Mouse (Mus musculus): ENCODE data around the gene Olfr1264. TPM values are rescaled to one million over a fixed set of nuclear protein-coding genes. Genes with fewer than 3 reads are reported as not detected.

The Olfr1264 gene
- total and polyA plus RNA-seq, 3 experiments = not detected

GRCm38 (mm10) chr2:90063494-90063893 lies 38.1 kb upstream of the Olfr1264 start, which contains the start of gene Olfr140:
Olfr140 (minus strand) TSS chr2:90063594.
- no peak within 1 kb of the TSS for H3K4me3 ChIP-seq (ENCODE audit: control insufficient read depth in 1 of 2, insufficient read depth in 1 of 2, low read depth in 2 of 2, low read length in 2 of 2)
- no peaks in the 10 kb centered on the region for H3K36me3 ChIP-seq (ENCODE audit: control insufficient read depth in 1 of 2, insufficient read depth in 2 of 2, low read length in 2 of 2)
- no peaks in the 10 kb centered on the region for H3K9me3 ChIP-seq (replicated peaks; ENCODE audit: insufficient read depth, low read length)
- DNase-seq (ENCODE audit: low read depth, low spot score) = no peak
- H3K27ac ChIP-seq (ENCODE audit: control insufficient read depth, low read depth, low read length) = no peak within 1 kb of the TSS
- H3K4me1 ChIP-seq (ENCODE audit: control insufficient read depth in 1 of 2, insufficient read depth in 2 of 2, low read length in 2 of 2) = no peaks in the 10 kb centered on the region
- H3K79me2 ChIP-seq (ENCODE audit: control insufficient read depth, insufficient read depth, low read length, poor library complexity) = no peaks in the 10 kb centered on the region
- H3K27me3 ChIP-seq (ENCODE audit: control insufficient read depth in 1 of 2, insufficient read depth in 2 of 2, low read length in 2 of 2) = no peaks in the 10 kb centered on the region
- TF ChIP-seq ZMIZ1 (IDR thresholded peaks at IDR 0.05; ENCODE audit: low read depth, low read length) = no peak
- no peak for TF ChIP-seq MAFK (IDR thresholded peaks at IDR 0.05; ENCODE audit: borderline replicate concordance, low read depth, low read length)
- TF ChIP-seq UBTF (IDR thresholded peaks at IDR 0.05; ENCODE audit: borderline replicate concordance, insufficient read depth, low read depth, low read length) = no peak
- TF ChIP-seq KAT2A (conservative IDR thresholded peaks at IDR 0.05; ENCODE audit: low read depth, low read length) = no peak
- TF ChIP-seq GATA1 (IDR thresholded peaks at IDR 0.05; ENCODE audit: low read depth, low read length) = no peak
- TF ChIP-seq TCF12 (IDR thresholded peaks at IDR 0.05; ENCODE audit: low read depth, low read length) = no peak
- no peak within 1 kb of the TSS for H3K9ac ChIP-seq (ENCODE audit: control insufficient read depth, low read depth, low read length, poor library complexity, severe bottlenecking)

GRCm38 (mm10) chr2:90035037-90035436 lies 9.7 kb upstream of the Olfr1264 start, which contains the start of gene Olfr1265:
Olfr1265 (plus strand) TSS chr2:90035337.
- no peak within 1 kb of the TSS for H3K9ac ChIP-seq (ENCODE audit: control insufficient read depth, low read depth, low read length, poor library complexity, severe bottlenecking)
- H3K27me3 ChIP-seq (ENCODE audit: control insufficient read depth in 1 of 2, insufficient read depth in 2 of 2, low read length in 2 of 2) = no peaks in the 10 kb centered on the region
- no peak for DNase-seq (ENCODE audit: low read depth, low spot score)
- TF ChIP-seq CTCF (IDR thresholded peaks at IDR 0.05 in 2 of 3, conservative IDR thresholded peaks at IDR 0.05 in 1 of 3; ENCODE audit: control insufficient read depth in 1 of 3, insufficient read depth in 1 of 3, low read depth in 2 of 3, low read length in 3 of 3, poor library complexity in 1 of 3, severe bottlenecking in 1 of 3) (no peak), GATA1 (IDR thresholded peaks at IDR 0.05; ENCODE audit: low read depth, low read length) (no peak), JUND (IDR thresholded peaks at IDR 0.05; ENCODE audit: low read depth, low read length) (no peak)
- H3K27ac ChIP-seq (ENCODE audit: control insufficient read depth, low read depth, low read length) = no peak within 1 kb of the TSS
- H3K4me1 ChIP-seq (ENCODE audit: control insufficient read depth in 1 of 2, insufficient read depth in 2 of 2, low read length in 2 of 2) = no peaks in the 10 kb centered on the region
- no peaks in the 10 kb centered on the region for H3K9me3 ChIP-seq (replicated peaks; ENCODE audit: insufficient read depth, low read length)
- H3K79me2 ChIP-seq (ENCODE audit: control insufficient read depth, insufficient read depth, low read length, poor library complexity) = no peaks in the 10 kb centered on the region
- H3K36me3 ChIP-seq (ENCODE audit: control insufficient read depth in 1 of 2, insufficient read depth in 2 of 2, low read length in 2 of 2) = no peaks in the 10 kb centered on the region
- no peak within 1 kb of the TSS for H3K4me3 ChIP-seq (ENCODE audit: control insufficient read depth in 1 of 2, insufficient read depth in 1 of 2, low read depth in 2 of 2, low read length in 2 of 2)

- H3K4me3 ChIP-seq (ENCODE audit: control insufficient read depth in 1 of 2, insufficient read depth in 1 of 2, low read depth in 2 of 2, low read length in 2 of 2) = no peak within 1 kb of the TSS
- H3K27me3 ChIP-seq (ENCODE audit: control insufficient read depth in 1 of 2, insufficient read depth in 2 of 2, low read length in 2 of 2) = no peaks in the 10 kb centered on the region
- no peak for TF ChIP-seq MAX (IDR thresholded peaks at IDR 0.05; ENCODE audit: low read length)
- TF ChIP-seq ZC3H11A (IDR thresholded peaks at IDR 0.05; ENCODE audit: low read depth, low read length) = no peak
- no peak for TF ChIP-seq ZMIZ1 (IDR thresholded peaks at IDR 0.05; ENCODE audit: low read depth, low read length)
- TF ChIP-seq CHD1 (IDR thresholded peaks at IDR 0.05; ENCODE audit: low read depth, low read length) = no peak
- TF ChIP-seq MYC (IDR thresholded peaks at IDR 0.05; ENCODE audit: low read depth, low read length) = no peak
- TF ChIP-seq TCF12 (IDR thresholded peaks at IDR 0.05; ENCODE audit: low read depth, low read length) = no peak
- TF ChIP-seq ETS1 (IDR thresholded peaks at IDR 0.05; ENCODE audit: low read depth, low read length) = no peak
- no peak for TF ChIP-seq CTCF (IDR thresholded peaks at IDR 0.05 in 2 of 3, conservative IDR thresholded peaks at IDR 0.05 in 1 of 3; ENCODE audit: control insufficient read depth in 1 of 3, insufficient read depth in 1 of 3, low read depth in 2 of 3, low read length in 3 of 3, poor library complexity in 1 of 3, severe bottlenecking in 1 of 3)
- no peak for TF ChIP-seq SIN3A (IDR thresholded peaks at IDR 0.05; ENCODE audit: low read length)
- no peak for TF ChIP-seq USF2 (IDR thresholded peaks at IDR 0.05; ENCODE audit: borderline replicate concordance in 1 of 2, insufficient read depth in 1 of 2, low read depth in 1 of 2, low read length in 2 of 2)
- no peak for TF ChIP-seq POLR2AphosphoS2 (IDR thresholded peaks at IDR 0.05; ENCODE audit: low read length)
- TF ChIP-seq ELF1 (IDR thresholded peaks at IDR 0.05; ENCODE audit: low read depth, low read length) = no peak
- TF ChIP-seq ZNF384 (IDR thresholded peaks at IDR 0.05; ENCODE audit: low read depth, low read length) = no peak
- no peak for TF ChIP-seq RAD21 (IDR thresholded peaks at IDR 0.05; ENCODE audit: low read depth, low read length)
- no peak for TF ChIP-seq SMC3 (IDR thresholded peaks at IDR 0.05; ENCODE audit: low read depth, low read length)
- no peak for TF ChIP-seq MEF2A (IDR thresholded peaks at IDR 0.05; ENCODE audit: extremely low read depth, insufficient replicate concordance, low read depth, low read length, poor library complexity, severe bottlenecking)
- TF ChIP-seq USF1 (IDR thresholded peaks at IDR 0.05; ENCODE audit: low read depth, low read length) = no peak
- no peak for TF ChIP-seq JUND (IDR thresholded peaks at IDR 0.05; ENCODE audit: low read depth, low read length)
- no peak for TF ChIP-seq NELFE (IDR thresholded peaks at IDR 0.05; ENCODE audit: low read depth, low read length)
- H3K4me1 ChIP-seq (ENCODE audit: control insufficient read depth in 1 of 2, insufficient read depth in 2 of 2, low read length in 2 of 2) = no peaks in the 10 kb centered on the region
- no peak within 1 kb of the TSS for H3K9ac ChIP-seq (ENCODE audit: control insufficient read depth, low read depth, low read length, poor library complexity, severe bottlenecking)
- no peaks in the 10 kb centered on the region for H3K36me3 ChIP-seq (ENCODE audit: control insufficient read depth in 1 of 2, insufficient read depth in 2 of 2, low read length in 2 of 2)
- H3K27ac ChIP-seq (ENCODE audit: control insufficient read depth, low read depth, low read length) = no peak within 1 kb of the TSS
- H3K9me3 ChIP-seq (replicated peaks; ENCODE audit: insufficient read depth, low read length) = no peaks in the 10 kb centered on the region
- no peaks in the 10 kb centered on the region for H3K79me2 ChIP-seq (ENCODE audit: control insufficient read depth, insufficient read depth, low read length, poor library complexity)
- DNase-seq (ENCODE audit: low read depth, low spot score) = no peak
Observed at GRCm38 (mm10) chr2:90011831-90012230, 13.5 kb downstream of the Olfr1264 start, which contains the start of gene Olfr1263. Olfr1263 (plus strand) TSS chr2:90012131.

Data from MEL (cell line).